Mouse (Mus musculus) myocyte (in vitro differentiated cells): ENCODE data around the gene 2410131K14Rik. TPM values are rescaled to one million over a fixed set of nuclear protein-coding genes. Genes with fewer than 3 reads are reported as not detected.

ENCODE experiments used
- H3K27me3 ChIP-seq: one replicate; pipeline ENCODE4 v1.6.1; 2011; ENCODE audit not compliant: control insufficient read depth, insufficient read depth, insufficient read length
- H3K36me3 ChIP-seq: one replicate; pipeline ENCODE4 v1.6.1; 2011; ENCODE audit not compliant: control insufficient read depth, insufficient read depth
- H3K4me2 ChIP-seq: one replicate; pipeline ENCODE4 v1.6.1; 2011; ENCODE audit warnings: low read depth, control low read depth
- H3K4me3 ChIP-seq: one replicate; pipeline ENCODE4 v1.5.1; 2011; ENCODE audit warnings: mild to moderate bottlenecking, control low read depth, moderate library complexity
- H3K79me2 ChIP-seq: one replicate; pipeline ENCODE4 v1.6.1; 2011; ENCODE audit not compliant: control insufficient read depth, insufficient read depth
- H3ac ChIP-seq: one replicate; pipeline ENCODE4 v1.6.1; 2011; ENCODE audit not compliant: control insufficient read depth, insufficient read length
- CEBPB ChIP-seq: IDR thresholded peaks from 2 replicates; pipeline ENCODE4 v1.6.1; 2011; ENCODE audit warnings: mild to moderate bottlenecking, moderate library complexity; ENCODE audit not compliant: poor library complexity, insufficient read depth, severe bottlenecking
- E2F4 ChIP-seq: IDR thresholded peaks from one replicate; pipeline ENCODE4 v1.6.1; 2011; ENCODE audit warnings: mild to moderate bottlenecking, control low read depth, moderate library complexity; ENCODE audit not compliant: insufficient read depth
- MAX ChIP-seq: IDR thresholded peaks from one replicate; pipeline ENCODE4 v1.6.1; 2011; ENCODE audit warnings: low read depth, mild to moderate bottlenecking, control low read depth
- MYOD1 ChIP-seq, 3 experiments: IDR thresholded peaks; one replicate each; pipeline ENCODE4 v1.6.1; 2011; ENCODE audit warnings: control low read depth in 2 of 3, low read depth in 2 of 3, mild to moderate bottlenecking in 2 of 3, moderate library complexity in 1 of 3; ENCODE audit not compliant: insufficient read length in 2 of 3, control insufficient read depth in 1 of 3
- MYOG ChIP-seq, 3 experiments: IDR thresholded peaks; one replicate each; pipeline ENCODE4 v1.6.1; 2011; ENCODE audit warnings: control low read depth in 2 of 3, low read depth in 2 of 3, mild to moderate bottlenecking in 2 of 3; ENCODE audit not compliant: insufficient read length in 2 of 3, control insufficient read depth in 1 of 3, insufficient read depth in 1 of 3
- POLR2A ChIP-seq: IDR thresholded peaks from one replicate; pipeline ENCODE4 v1.6.1; 2011; ENCODE audit warnings: low read depth, mild to moderate bottlenecking, control low read depth, moderate library complexity; ENCODE audit not compliant: insufficient read length
- POLR2AphosphoS2 ChIP-seq: IDR thresholded peaks from one replicate; pipeline ENCODE4 v1.6.1; 2011; ENCODE audit warnings: low read depth, control low read depth; ENCODE audit not compliant: insufficient read length
- REST ChIP-seq: IDR thresholded peaks from one replicate; pipeline ENCODE4 v1.6.1; 2011; ENCODE audit warnings: mild to moderate bottlenecking, control low read depth, moderate library complexity; ENCODE audit not compliant: insufficient read depth, insufficient read length
- SRF ChIP-seq: IDR thresholded peaks from one replicate; pipeline ENCODE4 v1.6.1; 2011; ENCODE audit warnings: low read depth; ENCODE audit not compliant: control insufficient read depth, insufficient read length
- TCF12 ChIP-seq: IDR thresholded peaks from one replicate; pipeline ENCODE4 v1.6.1; 2011; ENCODE audit warnings: mild to moderate bottlenecking, control low read depth; ENCODE audit not compliant: poor library complexity, insufficient read depth, severe bottlenecking
- TCF3 ChIP-seq: IDR thresholded peaks from one replicate; pipeline ENCODE4 v1.6.1; 2011; ENCODE audit warnings: low read depth, control low read depth; ENCODE audit not compliant: insufficient read length
- USF1 ChIP-seq: IDR thresholded peaks from one replicate; pipeline ENCODE4 v1.6.1; 2011; ENCODE audit warnings: low read depth, mild to moderate bottlenecking, control low read depth, moderate library complexity
- polyA plus RNA-seq: library from polyadenylated mRNA; unstranded; fragments of >200 nt; fragmentation: generic; extraction: Trizol; gene quantifications from one replicate; pipeline ENCODE4 v1.2.1, GENCODE M21; 2012; ENCODE audit warnings: missing spikeins

The 2410131K14Rik gene
- polyA plus RNA-seq, 1 experiment, result 5.7 TPM

DNA sequence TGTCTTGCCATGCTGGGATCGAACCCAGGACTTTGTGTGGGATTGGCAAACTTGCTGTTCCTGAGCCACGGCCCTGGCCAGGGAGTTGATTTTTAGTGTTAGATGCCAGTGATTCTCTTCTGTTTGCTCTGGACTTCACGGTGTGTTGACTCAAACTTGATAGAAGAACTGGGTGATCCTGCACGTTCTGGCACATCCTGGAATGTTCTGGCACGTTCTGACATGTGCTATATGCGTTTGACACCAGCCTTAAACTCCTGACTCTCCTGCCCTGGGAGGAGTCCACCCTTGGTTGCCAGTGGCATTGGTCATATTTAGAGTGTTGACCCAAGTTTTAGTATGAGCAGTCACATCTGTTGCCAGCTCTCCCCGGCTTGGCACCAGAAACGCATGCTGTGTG is 17.4 kb downstream of the 2410131K14Rik start:
- TF ChIP-seq E2F4 (no peak), USF1 (no peak), TCF3 (no peak), MYOG (IDR thresholded peaks at IDR 0.05; ENCODE audit: control insufficient read depth in 1 of 3, insufficient read depth in 1 of 3, insufficient read length in 2 of 3, low read depth in 2 of 3) (no peak), MYOD1 (IDR thresholded peaks at IDR 0.05; ENCODE audit: control insufficient read depth in 1 of 3, insufficient read length in 2 of 3, low read depth in 2 of 3) (no peak), CEBPB (no peak), SRF (no peak), POLR2A (no peak), TCF12 (no peak), REST (no peak), POLR2AphosphoS2 (no peak), MAX (no peak)
- H3K4me2 ChIP-seq, result no peak overlapping the region
- H3ac ChIP-seq, result no peak overlapping the region
- H3K79me2 ChIP-seq, result no peaks in the 10 kb centered on the region
- H3K4me3 ChIP-seq, result no peak overlapping the region
- no peaks in the 10 kb centered on the region for H3K27me3 ChIP-seq
- H3K36me3 ChIP-seq, result peaks cover under 1% of the 10 kb centered on the region

DNA sequence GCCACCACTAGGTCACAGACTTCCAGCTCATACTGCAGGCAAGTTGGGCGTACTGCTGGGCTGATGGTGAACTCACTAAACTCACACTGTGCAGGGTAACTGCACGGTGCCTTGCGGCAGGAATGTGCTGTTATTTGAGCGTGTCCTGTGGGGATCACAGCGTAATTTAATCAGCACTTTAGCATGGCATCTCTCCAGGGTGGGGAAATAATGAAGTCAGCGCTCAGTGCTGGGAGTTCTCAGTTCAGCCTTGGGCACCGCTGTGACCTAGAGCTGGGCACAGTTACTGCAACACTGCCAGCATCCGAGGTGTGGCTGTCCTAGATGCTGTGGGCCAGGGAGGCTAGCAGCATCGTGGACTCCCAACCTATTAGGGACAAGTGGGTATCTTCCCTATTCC is 19.3 kb downstream of the 2410131K14Rik start:
- Histone ChIP-seq H3K4me2 (no peak overlapping the region), H3ac (no peak overlapping the region), H3K79me2 (no peaks in the 10 kb centered on the region), H3K4me3 (no peak overlapping the region), H3K36me3 (no peaks in the 10 kb centered on the region), H3K27me3 (no peaks in the 10 kb centered on the region)
- TF ChIP-seq E2F4, result no peak
- no peak for TF ChIP-seq MYOG (IDR thresholded peaks at IDR 0.05; ENCODE audit: control insufficient read depth in 1 of 3, insufficient read depth in 1 of 3, insufficient read length in 2 of 3, low read depth in 2 of 3)
- TF ChIP-seq POLR2A, result no peak
- TF ChIP-seq USF1, result no peak
- TF ChIP-seq REST, result no peak
- no peak for TF ChIP-seq TCF3
- no peak for TF ChIP-seq TCF12
- no peak for TF ChIP-seq MYOD1 (IDR thresholded peaks at IDR 0.05; ENCODE audit: control insufficient read depth in 1 of 3, insufficient read length in 2 of 3, low read depth in 2 of 3)
- TF ChIP-seq CEBPB, result no peak
- TF ChIP-seq POLR2AphosphoS2, result no peak
- TF ChIP-seq MAX, result no peak
- no peak for TF ChIP-seq SRF

DNA sequence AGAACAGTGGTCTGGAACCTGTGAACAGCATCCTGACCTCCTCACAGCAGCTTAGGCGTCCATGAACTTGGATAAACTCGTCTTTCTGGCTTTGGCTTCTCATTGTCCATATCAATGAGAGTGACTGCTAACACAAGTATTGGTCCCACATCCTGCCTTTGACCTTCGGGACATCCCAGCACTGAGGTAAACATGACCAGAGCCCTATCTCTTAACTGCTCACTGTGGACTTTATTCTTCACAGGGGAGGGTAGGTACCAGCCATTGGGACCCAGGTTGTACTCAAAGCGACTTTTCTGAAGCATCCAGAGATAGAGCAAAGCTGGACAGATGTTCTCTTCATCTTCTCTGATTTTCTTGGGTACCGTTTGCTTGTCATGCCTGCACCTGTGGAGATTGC is 20.3 kb downstream of the 2410131K14Rik start:
- H3K4me3 ChIP-seq, result no peak overlapping the region
- TF ChIP-seq CEBPB, result no peak
- no peak for TF ChIP-seq TCF3
- TF ChIP-seq MYOD1 (IDR thresholded peaks at IDR 0.05; ENCODE audit: control insufficient read depth in 1 of 3, insufficient read length in 2 of 3, low read depth in 2 of 3), result no peak
- no peak for TF ChIP-seq POLR2AphosphoS2
- no peak for TF ChIP-seq REST
- no peaks in the 10 kb centered on the region for H3K27me3 ChIP-seq
- no peaks in the 10 kb centered on the region for H3K79me2 ChIP-seq
- H3ac ChIP-seq, result no peak overlapping the region
- H3K36me3 ChIP-seq, result no peaks in the 10 kb centered on the region
- no peak overlapping the region for H3K4me2 ChIP-seq

DNA sequence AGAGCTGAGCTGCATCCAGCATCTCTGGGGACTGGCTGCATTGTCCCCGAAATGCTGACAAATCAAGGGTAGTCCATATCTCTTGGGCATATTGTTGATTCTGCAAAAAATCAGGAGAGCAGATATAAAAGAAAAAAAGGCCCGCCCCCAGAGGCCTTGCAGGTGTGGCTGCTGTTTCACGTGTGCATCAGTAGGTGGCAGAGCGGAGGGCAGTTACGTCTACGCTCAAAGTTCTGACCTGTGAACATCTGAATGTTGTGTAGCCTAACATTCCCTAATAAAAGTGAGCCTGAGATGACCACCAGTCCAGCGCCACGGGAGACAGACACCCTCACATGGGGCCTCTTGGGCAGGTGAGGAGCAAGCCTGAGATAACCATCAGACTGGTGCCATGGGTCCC is 21.3 kb downstream of the 2410131K14Rik start:
- peaks cover 9% of the 10 kb centered on the region for H3K27me3 ChIP-seq
- no peak overlapping the region for H3K4me2 ChIP-seq
- TF ChIP-seq CEBPB (no peak), USF1 (no peak), MYOD1 (IDR thresholded peaks at IDR 0.05; ENCODE audit: control insufficient read depth in 1 of 3, insufficient read length in 2 of 3, low read depth in 2 of 3) (no peak), SRF (no peak), MYOG (IDR thresholded peaks at IDR 0.05; ENCODE audit: control insufficient read depth in 1 of 3, insufficient read depth in 1 of 3, insufficient read length in 2 of 3, low read depth in 2 of 3) (no peak), REST (no peak), TCF3 (no peak), POLR2A (no peak), E2F4 (no peak), TCF12 (no peak), MAX (no peak), POLR2AphosphoS2 (no peak)
- no peaks in the 10 kb centered on the region for H3K79me2 ChIP-seq
- no peak overlapping the region for H3K4me3 ChIP-seq
- H3K36me3 ChIP-seq, result no peaks in the 10 kb centered on the region
- H3ac ChIP-seq, result no peak overlapping the region

DNA sequence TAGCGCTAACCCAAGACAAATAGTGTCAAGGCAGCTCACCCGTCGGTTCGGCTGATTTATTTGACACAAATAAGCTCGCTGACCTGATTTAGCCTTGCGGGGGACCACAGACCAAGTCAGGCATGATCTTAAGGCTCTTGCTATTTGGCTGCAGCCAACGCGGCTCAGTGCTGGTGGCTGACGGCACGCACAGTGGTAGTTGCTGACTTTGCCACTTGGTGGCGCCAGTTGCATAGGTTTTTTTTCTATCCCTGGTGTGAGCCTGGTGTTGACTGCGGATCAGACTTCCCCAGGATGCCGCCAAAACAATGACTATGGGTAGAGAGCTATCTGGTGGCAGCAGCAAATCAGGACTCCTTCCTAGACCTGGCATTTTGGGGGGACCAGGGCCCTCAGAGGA is 24.0 kb downstream of the 2410131K14Rik start:
- H3ac ChIP-seq, result no peak overlapping the region
- H3K4me2 ChIP-seq, result no peak overlapping the region
- no peak overlapping the region for H3K4me3 ChIP-seq
- TF ChIP-seq POLR2AphosphoS2 (no peak), USF1 (no peak), TCF3 (no peak), SRF (no peak), MAX (no peak), MYOD1 (IDR thresholded peaks at IDR 0.05; ENCODE audit: control insufficient read depth in 1 of 3, insufficient read length in 2 of 3, low read depth in 2 of 3) (no peak), E2F4 (no peak), REST (no peak), TCF12 (no peak), CEBPB (no peak), POLR2A (no peak), MYOG (IDR thresholded peaks at IDR 0.05; ENCODE audit: control insufficient read depth in 1 of 3, insufficient read depth in 1 of 3, insufficient read length in 2 of 3, low read depth in 2 of 3) (no peak)
- H3K36me3 ChIP-seq, result no peaks in the 10 kb centered on the region
- H3K27me3 ChIP-seq, result peaks cover 27% of the 10 kb centered on the region
- no peaks in the 10 kb centered on the region for H3K79me2 ChIP-seq
